Mouse (Mus musculus) spleen, postnatal 0 days (tissue): ENCODE data around the gene Pdzph1. TPM values are rescaled to one million over a fixed set of nuclear protein-coding genes. Genes with fewer than 3 reads are reported as not detected.

ENCODE experiments used
- polyA plus RNA-seq: library from polyadenylated mRNA; unstranded; fragments of >200 nt; fragmentation: Nextera tagmentation; extraction: Ambion mirVana; gene quantifications from 2 replicates; pipeline ENCODE4 v1.2.1, GENCODE M21; 2015

Pdzph1 gene
- polyA plus RNA-seq: 0.73 and 1.1 TPM in 2 replicates

DNA sequence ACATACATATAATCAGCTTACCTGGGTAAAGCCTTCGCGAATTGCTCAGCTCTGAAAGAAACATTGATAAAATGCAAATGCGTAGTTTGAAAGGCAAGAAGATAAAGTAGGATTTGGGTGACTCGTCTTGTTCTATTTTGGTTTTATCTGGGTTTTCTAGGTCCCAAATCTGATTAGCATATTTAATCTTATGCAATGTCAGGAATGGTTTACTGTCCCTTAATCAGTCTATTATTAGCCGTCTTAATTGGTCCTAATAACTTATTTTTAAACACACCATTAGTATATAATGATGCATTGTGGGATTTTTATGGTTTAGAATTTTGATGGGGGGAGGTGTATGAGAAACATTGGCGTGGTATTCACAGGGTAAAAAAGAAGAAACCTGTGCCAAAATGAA is at the start of gene Pdzph1:
Gene Pdzph1, minus strand, starts transcription at position 101 of the 400 bp plus-strand sequence.

DNA sequence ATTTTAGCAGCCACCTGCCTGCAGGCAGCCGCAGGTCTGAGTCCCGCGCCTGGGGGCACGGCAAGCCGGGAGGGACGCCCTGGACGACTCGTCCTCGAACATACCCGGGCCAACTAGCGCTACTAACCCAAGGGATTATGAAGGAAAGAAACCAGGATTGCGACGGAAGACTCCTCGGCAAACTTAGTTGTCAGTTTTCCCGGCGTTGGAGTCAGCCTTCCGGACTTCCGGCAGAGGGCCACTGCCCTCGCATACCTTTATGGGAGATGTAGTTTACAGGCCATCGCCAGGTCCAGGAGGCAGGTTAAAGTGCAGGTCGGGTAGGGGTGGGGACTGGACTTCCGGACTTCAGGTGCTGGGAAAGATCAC is 21.9 kb upstream of the Pdzph1 start, which contains the start of gene Nudt12:
Gene Nudt12, minus strand, starts transcription at position 282 of the 369 bp plus-strand sequence.

Other genes with a start within 250 kb of the Pdzph1 start
- gene Nudt12, start 22.0 kb upstream of the Pdzph1 start, polyA plus RNA-seq: 3.1 and 3.8 TPM in 2 replicates